Mouse (Mus musculus) layer of hippocampus, adult 2 months (tissue): ENCODE data around the gene Tceanc2. TPM values are rescaled to one million over a fixed set of nuclear protein-coding genes. Genes with fewer than 3 reads are reported as not detected.
"Not testable (repeated sequence)": the region's sequence is repeated elsewhere in the genome, so short reads cannot be mapped to it uniquely, and the experiment has no call there.

Experiments used
- DNase-seq, 2 experiments: peaks; one replicate each; pipeline ENCODE4 v3.0.0; 2022; ENCODE audit warnings: low spot score in 2 of 2
- H3K27ac ChIP-seq: fragments of 200-600 bp; 2 replicates; pipeline ENCODE4 v1.8.1; 2022
- H3K4me3 ChIP-seq: fragments of 200-600 bp; 2 replicates; pipeline ENCODE4 v1.8.1; 2022; ENCODE audit warnings: mild to moderate bottlenecking
- CTCF ChIP-seq: fragments of 200-600 bp; conservative IDR thresholded peaks from 2 replicates; pipeline ENCODE4 v1.8.1; 2022; ENCODE audit warnings: antibody characterized with exemption, mild to moderate bottlenecking, moderate library complexity
- total RNA-seq, 2 experiments: library from RNA; stranded (reverse); gene quantifications; 2 replicates each; pipeline ENCODE4 v1.2.3; 2021

Tceanc2 gene
- total RNA-seq, 2 experiments from 2014 or later, result 14.6 to 18.0 TPM

DNA sequence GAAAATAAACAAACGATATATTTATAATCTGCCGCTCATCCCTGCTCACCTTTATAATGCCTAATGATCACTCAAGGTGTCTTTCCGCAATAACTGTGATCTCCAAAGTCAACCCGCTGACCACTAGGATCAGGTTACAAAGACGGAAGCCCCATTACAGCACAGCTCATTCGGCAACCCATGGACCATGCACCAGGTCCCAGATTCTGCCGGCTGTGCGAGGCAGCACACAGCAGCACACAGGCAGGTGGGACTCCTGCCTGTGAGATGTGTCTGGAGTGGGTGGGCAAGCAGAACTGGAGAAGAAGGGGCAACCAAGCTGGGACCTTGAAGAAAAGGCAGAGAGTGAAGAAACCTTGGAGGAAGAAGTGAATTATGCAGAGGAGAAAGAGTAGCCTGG, 64.6 kb downstream of the Tceanc2 start:
- DNase-seq, result no peak
- Histone ChIP-seq H3K27ac (no peak overlapping the region), H3K4me3 (no peak overlapping the region)
- no peak for TF ChIP-seq CTCF

DNA sequence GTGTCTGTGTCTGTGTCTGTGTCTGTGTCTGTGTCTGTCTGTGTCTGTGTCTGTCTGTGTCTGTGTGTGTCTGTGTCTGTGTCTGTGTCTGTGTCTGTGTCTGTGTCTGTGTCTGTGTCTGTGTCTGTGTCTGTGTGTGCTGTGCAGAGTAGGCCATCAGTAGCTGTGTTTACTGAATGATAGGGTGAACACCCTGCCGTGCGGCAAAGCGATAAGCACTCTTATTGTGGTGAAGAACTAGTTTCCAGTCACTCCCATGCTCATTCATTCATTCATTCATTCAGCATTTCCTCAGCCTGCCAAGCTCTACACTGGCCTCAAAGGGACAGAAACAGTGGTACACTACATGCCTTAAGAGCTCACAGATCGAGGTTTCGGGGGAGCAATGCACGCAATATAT, 69.7 kb downstream of the Tceanc2 start:
- not testable (repeated sequence) for DNase-seq, H3K4me3 ChIP-seq, H3K27ac ChIP-seq

GRCm38 (mm10) chr4:107108291-107108731, 70.6 kb downstream of the Tceanc2 start:
- no peak for TF ChIP-seq CTCF
- DNase-seq, result no peak
- peak overlapping the region; percentile 9; the same call in 1 of the 2 replicates for H3K27ac ChIP-seq
- H3K4me3 ChIP-seq, result no peak overlapping the region

GRCm38 (mm10) chr4:107106777-107107176, 72.1 kb downstream of the Tceanc2 start:
- H3K27ac ChIP-seq, result no peak overlapping the region
- TF ChIP-seq CTCF, result no peak
- H3K4me3 ChIP-seq, result no peak overlapping the region
- DNase-seq, result no peak

- no peak for TF ChIP-seq CTCF
- H3K27ac ChIP-seq, result no peak overlapping the region
- DNase-seq, result no peak
- no peak overlapping the region for H3K4me3 ChIP-seq
These were observed 76.7 kb downstream of the Tceanc2 start for GRCm38 (mm10) chr4:107102220-107102619.

GRCm38 (mm10) chr4:107098791-107099525, 80.0 kb downstream of the Tceanc2 start:
- no peak overlapping the region for H3K27ac ChIP-seq
- no peak overlapping the region for H3K4me3 ChIP-seq
- no peak for DNase-seq
- no peak for TF ChIP-seq CTCF

GRCm38 (mm10) chr4:107098375-107098774, 80.5 kb downstream of the Tceanc2 start:
- no peak for TF ChIP-seq CTCF
- DNase-seq, result no peak
- Histone ChIP-seq H3K4me3 (no peak overlapping the region), H3K27ac (no peak overlapping the region)

DNA sequence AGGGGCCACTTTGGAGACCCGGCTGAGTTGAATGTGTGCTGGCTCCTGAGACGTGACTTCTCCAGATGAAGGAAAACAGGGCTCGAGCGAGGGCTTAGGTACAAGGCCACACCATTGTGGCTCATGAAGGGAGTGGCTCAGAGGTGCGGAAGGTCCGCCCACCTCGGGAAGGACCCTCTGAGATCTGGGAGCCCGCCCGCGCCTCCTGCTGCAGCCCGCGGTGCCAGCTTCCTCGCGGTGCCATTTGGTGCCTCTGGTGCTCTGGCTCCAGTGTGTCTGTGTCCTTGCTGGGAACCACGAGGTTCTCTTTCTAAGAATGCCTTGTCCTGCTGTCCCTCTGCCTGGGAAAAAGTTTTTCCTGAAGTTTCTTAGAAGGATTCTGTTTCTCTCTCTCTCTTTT, 81.0 kb downstream of the Tceanc2 start:
- Histone ChIP-seq H3K4me3 (no peak overlapping the region), H3K27ac (no peak overlapping the region)
- no peak; the same call in 1 of the 2 replicates for TF ChIP-seq CTCF
- no peak for DNase-seq

DNA sequence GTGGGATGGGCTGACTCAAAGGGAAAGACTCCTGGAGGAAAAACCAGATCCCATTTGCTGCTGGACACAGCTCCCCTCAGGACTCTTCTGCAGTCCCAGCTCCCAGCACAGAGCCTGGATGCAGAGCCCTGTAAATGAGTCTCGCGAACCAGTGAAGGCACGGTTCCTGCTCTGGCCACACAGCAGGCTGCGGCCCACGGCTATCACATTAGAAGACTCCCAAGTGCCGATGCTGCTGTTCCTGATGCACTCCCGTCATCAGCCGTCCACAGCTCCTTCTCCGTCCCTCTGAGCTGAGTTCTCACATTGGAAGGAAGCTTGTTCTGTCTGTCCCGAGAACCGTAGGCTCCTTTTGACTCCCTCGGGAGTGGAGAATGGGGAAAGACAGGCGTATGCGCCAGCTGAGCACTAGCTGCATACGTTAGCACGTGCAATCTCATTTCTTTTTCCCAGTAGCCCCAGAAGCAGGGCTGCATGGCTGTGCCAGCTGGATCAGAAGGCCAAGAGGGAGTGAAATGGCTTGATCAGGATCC, 82.0 kb downstream of the Tceanc2 start, which contains the start of gene Cdcp2:
TSS of gene Cdcp2 (plus strand) at position 51 of the 533 bp plus-strand sequence.
- DNase-seq, result no peak
- no peak within 1 kb of the TSS for H3K27ac ChIP-seq
- no peak for TF ChIP-seq CTCF
- no peak within 1 kb of the TSS for H3K4me3 ChIP-seq

GRCm38 (mm10) chr4:107096043-107096442, 82.9 kb downstream of the Tceanc2 start:
- Histone ChIP-seq H3K27ac (no peak overlapping the region), H3K4me3 (no peak overlapping the region)
- no peak for DNase-seq
- TF ChIP-seq CTCF, result no peak

- no peak for TF ChIP-seq CTCF
These were observed 84.3 kb downstream of the Tceanc2 start for GRCm38 (mm10) chr4:107094484-107095187.

GRCm38 (mm10) chr4:107091696-107092095, 87.2 kb downstream of the Tceanc2 start:
- DNase-seq, result no peak
- TF ChIP-seq CTCF, result no peak

More at GRCm38 (mm10) chr4:107094484-107095187, 84.3 kb downstream of the Tceanc2 start:
- no peak overlapping the region for H3K4me3 ChIP-seq
- H3K27ac ChIP-seq, result no peak overlapping the region
- no peak for DNase-seq

DNA sequence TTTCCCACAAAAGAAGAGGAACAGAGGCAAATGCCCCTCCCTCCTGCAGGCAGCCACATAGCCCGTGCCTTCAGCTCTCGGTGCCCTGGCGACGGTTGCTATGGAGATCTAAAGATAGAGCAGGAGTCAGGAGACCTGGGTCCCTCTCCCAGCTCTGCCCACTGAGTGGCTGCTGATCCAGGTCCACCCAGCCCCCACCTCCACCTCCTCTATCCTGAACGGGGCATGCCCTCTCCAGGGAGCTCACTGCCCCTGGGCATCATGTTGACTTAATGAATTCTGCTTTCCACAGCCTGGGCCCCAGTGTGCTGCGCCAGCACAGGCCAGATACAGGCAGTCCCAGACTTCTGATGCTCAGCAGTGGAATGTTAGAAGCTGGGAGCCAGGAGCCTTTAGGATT, 94.1 kb downstream of the Tceanc2 start:
- H3K27ac ChIP-seq, result peak overlapping the region; percentile 88
- TF ChIP-seq CTCF, result no peak
- H3K4me3 ChIP-seq, result no peak overlapping the region
- DNase-seq, result peak; percentile 74 to 83

More at GRCm38 (mm10) chr4:107091696-107092095, 87.2 kb downstream of the Tceanc2 start:
- H3K4me3 ChIP-seq, result no peak overlapping the region
- no peak overlapping the region for H3K27ac ChIP-seq
